Mouse (Mus musculus) kidney, adult 2 months (tissue): ENCODE measurements at regions not wholly inside any gene's neighbourhood (a gene's known extent, or its start where the extent isn't known, plus 50 kb on each side); places are given as distances from the start of the nearest gene placed in this dataset.

Experiments used
- CTCF ChIP-seq: fragments of 200-500 bp; conservative IDR thresholded peaks from 2 replicates; pipeline ENCODE4 v1.5.1; 2011; ENCODE audit warnings: low read depth, mild to moderate bottlenecking, control low read depth, low read length, moderate library complexity, mixed read lengths; ENCODE audit not compliant: insufficient read depth, insufficient read length
- POLR2A ChIP-seq: fragments of 200-500 bp; IDR thresholded peaks from one replicate; pipeline ENCODE4 v1.6.1; 2011; ENCODE audit warnings: low read depth, low read length, control low read depth

- no peak for TF ChIP-seq POLR2A
- TF ChIP-seq CTCF, result no peak
Measured at GRCm38 (mm10) chr11:22628979-22629378, 117.1 kb downstream of the Tmem17 start.
